Mouse (Mus musculus): Measurements from ENCODE around the gene Gm17577.
"Not testable (repeated sequence)": the region's sequence is repeated elsewhere in the genome, so short reads cannot be mapped to it uniquely, and the experiment has no call there.

DNA sequence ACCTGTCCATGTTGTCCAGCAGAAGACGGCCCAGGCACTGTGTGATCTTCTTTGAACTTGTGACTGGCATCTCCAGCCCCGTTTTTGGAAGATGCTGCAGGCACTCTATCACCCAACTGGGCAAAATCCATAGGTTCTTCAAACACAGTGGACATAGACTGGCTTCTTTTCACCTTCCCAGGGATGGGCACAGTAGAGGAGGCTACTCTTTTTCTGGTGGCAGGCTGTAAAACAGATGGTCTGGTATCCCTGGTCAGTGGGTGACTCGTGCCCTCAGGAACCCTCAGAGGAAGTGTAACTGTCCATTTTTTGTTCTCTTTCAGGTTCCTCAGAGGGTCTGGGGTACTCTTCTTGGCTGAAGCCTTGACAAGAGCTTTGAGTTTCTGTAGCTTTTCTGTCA is at the start of gene Gm17577:
- not testable (repeated sequence) for TF ChIP-seq POLR2A (IDR thresholded peaks at IDR 0.05; ENCODE audit: low read depth, low read length); CTCF (IDR thresholded peaks at IDR 0.05; ENCODE audit: extremely low read depth, insufficient read length, insufficient replicate concordance, low read depth, low read length)

Measured in small intestine, adult 2 months (tissue).